Mouse (Mus musculus): ENCODE results near the gene Arhgef3.

DNA sequence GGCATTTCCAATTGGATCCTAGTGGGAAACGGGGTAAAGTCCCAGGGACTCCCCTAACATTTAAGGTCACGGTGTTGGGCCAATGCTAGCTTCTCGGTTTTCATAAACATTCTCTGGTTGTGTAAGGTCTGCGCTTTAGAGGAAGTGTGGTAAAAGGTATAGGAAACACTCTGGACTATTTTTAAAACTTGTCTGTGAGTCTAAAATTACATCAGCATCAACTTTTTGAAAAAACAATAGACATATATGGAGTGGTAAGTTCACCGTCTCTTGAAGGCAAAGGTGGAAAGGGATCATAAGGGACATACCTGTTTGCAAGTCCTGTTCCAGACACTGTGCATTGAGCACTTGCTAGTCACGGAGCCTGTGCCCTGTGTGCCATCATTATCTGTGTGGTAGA is 240.5 kb downstream of the Arhgef3 start:
- TF ChIP-seq EP300 (IDR thresholded peaks at IDR 0.05; ENCODE audit: low read depth) (no peak), CTCF (IDR thresholded peaks at IDR 0.05; ENCODE audit: low read depth) (no peak)
